Mouse (Mus musculus): Measurements from ENCODE around the gene Aldoc. TPM values are rescaled to one million over a fixed set of nuclear protein-coding genes. Genes with fewer than 3 reads are reported as not detected.

Aldoc gene
- polyA plus RNA-seq, 1 experiment = 4.4 TPM

DNA sequence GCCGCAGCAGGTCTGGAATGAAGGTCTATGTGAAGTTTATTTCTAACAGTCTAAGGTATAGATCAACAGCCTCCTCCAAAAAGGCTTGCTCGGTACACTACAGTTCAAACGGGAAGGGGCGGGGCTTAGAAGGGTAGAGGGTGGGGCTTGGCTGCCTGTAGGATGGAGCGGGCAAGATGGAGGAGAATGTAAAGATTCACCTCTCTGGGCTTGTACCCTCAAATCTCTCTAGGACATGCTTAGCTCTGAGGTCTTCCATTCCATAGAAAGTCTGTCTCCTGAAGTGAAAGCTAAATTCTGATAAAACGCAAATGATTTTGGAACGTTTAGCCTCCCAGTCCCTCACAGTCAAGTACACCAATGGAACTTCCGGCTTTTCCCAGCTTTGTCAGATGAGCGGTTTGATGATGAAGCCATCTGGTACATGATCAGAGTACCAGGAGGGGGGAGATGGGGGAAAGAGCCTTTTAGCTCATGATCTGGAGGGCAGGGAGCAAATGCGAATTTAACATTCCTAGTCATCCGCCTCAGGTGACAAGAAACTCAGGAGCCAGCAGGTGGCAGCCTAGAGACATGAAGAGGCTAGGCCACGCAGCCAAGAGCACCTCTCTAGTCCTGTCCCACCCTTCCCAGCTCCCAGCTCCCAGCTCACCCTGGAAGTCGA lies 37.5 kb downstream of the Aldoc start:
- no peaks in the 10 kb centered on the region for H3K27me3 ChIP-seq (ENCODE audit: control insufficient read depth, insufficient read depth, low read length)
- H3K4me3 ChIP-seq (ENCODE audit: extremely low read depth, insufficient read depth, insufficient read length) = peak overlapping the region; percentile 58
- H3K4me1 ChIP-seq (ENCODE audit: control insufficient read depth, insufficient read depth, insufficient read length) = 0 out of 2 replicates have a peak, but pooled peaks cover 2% of the 10 kb centered on the region
- TF ChIP-seq CTCF (IDR thresholded peaks at IDR 0.05; ENCODE audit: extremely low read depth, insufficient read depth, insufficient read length, insufficient replicate concordance) = peak; percentile 79; the same call in 1 of the 2 replicates
- no peak for TF ChIP-seq POLR2A (IDR thresholded peaks at IDR 0.05; ENCODE audit: low read depth, low read length)
- no peaks in the 10 kb centered on the region for H3K36me3 ChIP-seq (ENCODE audit: control insufficient read depth, insufficient read depth, low read length)
- DNase-seq (ENCODE audit: low read depth in 1 of 2, low spot score in 2 of 2) = peak; percentile 59 to 77
- no peak overlapping the region for H3K27ac ChIP-seq (ENCODE audit: insufficient read depth, low read length)
- WGBS = 7% methylated on average over 13 of the region's 13 CpGs

DNA sequence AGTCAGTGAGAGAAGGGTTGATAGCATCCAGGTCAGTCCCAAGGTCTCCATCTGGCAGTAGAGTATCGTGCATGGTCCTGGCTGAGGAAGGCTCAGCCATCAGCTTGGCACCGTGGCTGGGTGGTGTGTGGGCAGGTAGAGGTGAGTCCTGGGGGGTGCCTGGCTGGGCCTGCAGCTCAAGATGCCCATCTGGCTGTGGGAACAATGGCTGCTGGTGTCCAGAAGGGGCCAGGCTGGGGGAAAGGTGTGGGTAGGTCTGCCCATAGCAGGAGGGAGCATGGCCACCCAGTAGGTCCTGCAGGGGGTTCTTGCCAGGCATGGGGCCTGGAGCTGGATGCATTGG lies 38.0 kb downstream of the Aldoc start:
- Histone ChIP-seq H3K27ac (ENCODE audit: insufficient read depth, low read length) (no peak overlapping the region), H3K4me3 (ENCODE audit: extremely low read depth, insufficient read depth, insufficient read length) (no peak overlapping the region), H3K36me3 (ENCODE audit: control insufficient read depth, insufficient read depth, low read length) (no peaks in the 10 kb centered on the region), H3K27me3 (ENCODE audit: control insufficient read depth, insufficient read depth, low read length) (no peaks in the 10 kb centered on the region), H3K4me1 (ENCODE audit: control insufficient read depth, insufficient read depth, insufficient read length) (0 out of 2 replicates have a peak, but pooled peaks cover 2% of the 10 kb centered on the region)
- DNase-seq (ENCODE audit: low read depth in 1 of 2, low spot score in 2 of 2) = no peak
- TF ChIP-seq CTCF (IDR thresholded peaks at IDR 0.05; ENCODE audit: extremely low read depth, insufficient read depth, insufficient read length, insufficient replicate concordance) = no peak
- TF ChIP-seq POLR2A (IDR thresholded peaks at IDR 0.05; ENCODE audit: low read depth, low read length) = no peak
- WGBS = 59% methylated on average over 2 of the region's 2 CpGs

DNA sequence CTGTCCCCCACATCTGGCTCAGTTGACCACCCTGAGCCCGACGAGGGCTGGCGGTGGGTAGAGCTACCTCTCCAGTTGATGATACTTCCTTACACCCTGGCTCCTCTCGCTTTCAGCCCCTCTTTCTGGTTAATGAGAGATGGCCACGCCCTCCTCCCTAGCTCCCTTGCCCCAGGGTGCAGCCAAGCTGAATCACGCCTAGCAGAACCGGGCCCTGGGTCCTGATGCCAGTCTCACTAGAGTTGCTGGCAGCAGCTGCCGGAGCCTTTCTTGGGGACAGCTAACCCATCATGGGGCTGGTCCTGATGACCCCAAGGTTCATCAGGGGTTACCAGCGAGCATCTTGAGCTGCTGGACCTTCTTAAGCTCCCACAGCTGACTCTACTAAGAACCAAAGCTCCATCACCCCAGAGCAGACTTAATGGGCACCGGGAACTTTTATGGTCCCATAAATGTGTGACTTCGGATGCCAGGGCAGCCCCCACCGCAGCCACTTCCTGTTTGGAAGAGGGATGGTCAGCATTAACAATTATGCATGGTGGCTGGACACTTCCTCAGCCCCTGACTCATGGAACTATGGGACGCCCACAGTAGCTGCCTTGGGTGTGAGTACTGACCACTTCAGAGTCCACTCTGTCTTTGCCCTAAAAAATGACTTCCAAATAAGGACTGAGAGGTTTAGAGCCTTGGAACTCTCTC lies 40.7 kb downstream of the Aldoc start:
- Histone ChIP-seq H3K4me3 (ENCODE audit: extremely low read depth, insufficient read depth, insufficient read length) (no peak overlapping the region), H3K4me1 (ENCODE audit: control insufficient read depth, insufficient read depth, insufficient read length) (0 out of 2 replicates have a peak, but pooled peaks cover 2% of the 10 kb centered on the region), H3K27me3 (ENCODE audit: control insufficient read depth, insufficient read depth, low read length) (no peaks in the 10 kb centered on the region), H3K27ac (ENCODE audit: insufficient read depth, low read length) (no peak overlapping the region), H3K36me3 (ENCODE audit: control insufficient read depth, insufficient read depth, low read length) (no peaks in the 10 kb centered on the region)
- TF ChIP-seq POLR2A (IDR thresholded peaks at IDR 0.05; ENCODE audit: low read depth, low read length) (no peak), CTCF (IDR thresholded peaks at IDR 0.05; ENCODE audit: extremely low read depth, insufficient read depth, insufficient read length, insufficient replicate concordance) (no peak)
- no peak for DNase-seq (ENCODE audit: low read depth in 1 of 2, low spot score in 2 of 2)
- 69% methylated on average over 13 of the region's 13 CpGs for WGBS

DNA sequence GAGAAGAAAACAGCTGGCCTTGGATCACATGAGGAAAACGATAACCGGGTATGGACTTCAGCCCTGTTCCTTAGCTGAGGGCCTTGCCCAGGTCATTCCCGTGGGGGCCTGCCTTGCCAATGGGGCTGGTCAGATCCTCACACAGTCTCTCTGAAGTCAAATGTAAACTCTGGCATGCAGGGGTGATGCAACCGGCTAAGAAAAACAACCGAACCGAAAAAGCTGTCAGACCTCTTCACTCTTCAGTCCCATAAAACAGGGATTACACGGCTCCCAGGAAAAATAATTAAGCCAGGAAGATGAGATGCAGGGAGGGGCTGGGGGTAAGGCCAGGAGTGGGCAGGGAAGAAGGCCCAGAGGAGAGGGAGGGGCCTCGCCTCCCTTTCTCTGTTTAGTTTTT lies 41.3 kb downstream of the Aldoc start:
- WGBS = 79% methylated on average over 8 of the region's 8 CpGs
- Histone ChIP-seq H3K4me3 (ENCODE audit: extremely low read depth, insufficient read depth, insufficient read length) (no peak overlapping the region), H3K27me3 (ENCODE audit: control insufficient read depth, insufficient read depth, low read length) (no peaks in the 10 kb centered on the region), H3K27ac (ENCODE audit: insufficient read depth, low read length) (no peak overlapping the region), H3K4me1 (ENCODE audit: control insufficient read depth, insufficient read depth, insufficient read length) (0 out of 2 replicates have a peak, but pooled peaks cover 2% of the 10 kb centered on the region), H3K36me3 (ENCODE audit: control insufficient read depth, insufficient read depth, low read length) (no peaks in the 10 kb centered on the region)
- no peak for DNase-seq (ENCODE audit: low read depth in 1 of 2, low spot score in 2 of 2)
- TF ChIP-seq POLR2A (IDR thresholded peaks at IDR 0.05; ENCODE audit: low read depth, low read length) (no peak), CTCF (IDR thresholded peaks at IDR 0.05; ENCODE audit: extremely low read depth, insufficient read depth, insufficient read length, insufficient replicate concordance) (no peak)

DNA sequence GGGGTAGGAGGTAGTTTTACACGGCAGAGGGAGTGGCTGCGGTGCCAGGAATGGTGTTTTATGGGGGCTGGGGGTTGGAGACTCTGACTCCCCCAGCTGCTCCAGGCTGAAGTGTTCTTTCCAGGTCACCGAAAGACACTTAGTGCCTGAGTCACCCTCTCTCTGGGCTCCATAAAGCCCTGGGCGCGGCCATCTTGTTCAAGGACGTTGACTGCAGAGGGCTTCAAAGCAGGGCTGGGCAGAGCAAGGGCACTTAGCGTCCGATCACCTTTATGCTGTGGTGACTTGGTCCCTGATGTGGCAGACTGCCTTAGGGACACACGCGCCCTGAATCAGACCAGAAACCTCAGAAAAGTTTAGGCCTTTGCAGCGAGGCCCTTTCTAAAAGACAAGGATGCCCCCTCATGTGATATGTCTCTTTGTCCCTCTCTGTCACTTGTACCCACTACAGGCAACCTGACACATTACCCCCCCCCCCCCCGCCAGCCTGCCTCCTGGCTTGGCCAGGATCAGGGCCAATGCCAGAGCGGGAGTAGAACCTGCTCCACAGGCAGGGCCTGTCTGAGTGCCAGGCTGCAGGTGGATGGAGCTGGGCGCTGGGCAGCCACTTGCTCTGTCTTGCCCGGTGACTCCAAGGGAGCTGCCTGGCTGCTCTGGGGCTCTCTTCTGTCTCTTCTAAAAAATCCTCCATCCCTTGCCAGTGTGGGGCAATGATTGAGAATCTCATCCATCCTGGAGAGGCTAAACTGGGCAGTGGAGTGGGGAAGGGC lies 44.9 kb downstream of the Aldoc start:
- TF ChIP-seq POLR2A (IDR thresholded peaks at IDR 0.05; ENCODE audit: low read depth, low read length) (no peak), CTCF (IDR thresholded peaks at IDR 0.05; ENCODE audit: extremely low read depth, insufficient read depth, insufficient read length, insufficient replicate concordance) (no peak)
- H3K4me1 ChIP-seq (ENCODE audit: control insufficient read depth, insufficient read depth, insufficient read length) = no peaks in the 10 kb centered on the region
- no peak overlapping the region for H3K4me3 ChIP-seq (ENCODE audit: extremely low read depth, insufficient read depth, insufficient read length)
- no peak for DNase-seq (ENCODE audit: low read depth in 1 of 2, low spot score in 2 of 2)
- H3K27me3 ChIP-seq (ENCODE audit: control insufficient read depth, insufficient read depth, low read length) = no peaks in the 10 kb centered on the region
- no peak overlapping the region for H3K27ac ChIP-seq (ENCODE audit: insufficient read depth, low read length)
- no peaks in the 10 kb centered on the region for H3K36me3 ChIP-seq (ENCODE audit: control insufficient read depth, insufficient read depth, low read length)
- 92% methylated on average over 15 of the region's 15 CpGs for WGBS

DNA sequence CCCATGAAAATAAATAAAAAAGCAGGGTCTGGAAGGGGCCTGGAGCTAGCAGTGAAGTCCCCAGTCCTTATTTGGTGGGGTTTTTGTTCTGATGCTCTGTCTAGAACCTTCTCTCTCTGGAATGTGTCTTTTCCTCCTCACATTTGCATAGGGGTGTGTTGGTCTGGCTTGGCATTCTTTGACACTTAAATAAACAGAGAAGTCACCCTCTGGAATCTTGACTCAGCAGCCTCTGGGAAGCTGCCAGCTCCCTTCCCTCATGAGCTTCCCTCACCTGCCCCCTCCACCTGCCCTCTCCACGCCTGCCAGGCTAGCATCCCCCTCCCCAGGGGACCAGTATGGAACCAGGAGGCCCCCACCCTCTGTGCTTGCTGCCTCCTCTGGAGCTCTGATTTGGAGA lies 47.6 kb downstream of the Aldoc start:
- 65% methylated on average over 1 of the region's 1 CpGs for WGBS
- no peak for DNase-seq (ENCODE audit: low read depth in 1 of 2, low spot score in 2 of 2)
- Histone ChIP-seq H3K36me3 (ENCODE audit: control insufficient read depth, insufficient read depth, low read length) (no peaks in the 10 kb centered on the region), H3K4me1 (ENCODE audit: control insufficient read depth, insufficient read depth, insufficient read length) (no peaks in the 10 kb centered on the region), H3K27ac (ENCODE audit: insufficient read depth, low read length) (no peak overlapping the region), H3K27me3 (ENCODE audit: control insufficient read depth, insufficient read depth, low read length) (no peaks in the 10 kb centered on the region), H3K4me3 (ENCODE audit: extremely low read depth, insufficient read depth, insufficient read length) (no peak overlapping the region)
- TF ChIP-seq CTCF (IDR thresholded peaks at IDR 0.05; ENCODE audit: extremely low read depth, insufficient read depth, insufficient read length, insufficient replicate concordance) (no peak), POLR2A (IDR thresholded peaks at IDR 0.05; ENCODE audit: low read depth, low read length) (no peak)
